Mouse (Mus musculus) v-Abl transformed pro-B cells (cell line): Measurements from ENCODE around the gene Styxl1.

Experiments used
- in situ Hi-C, 2 experiments: fragments of 400-800 bp; cut with MboI; formaldehyde crosslinking; loops; one replicate each; pipeline ENCODE4 v1.15.1; 2025; ENCODE audit not compliant: unreplicated experiment in 2 of 2

Gene Styxl1

GRCm38 (mm10) chr5:135728361-135728760 lies 49.8 kb downstream of the Styxl1 start:
- in situ Hi-C loops: no loop called here

- in situ Hi-C loops: no loop called here
These were observed 50.3 kb downstream of the Styxl1 start for GRCm38 (mm10) chr5:135727871-135728270.

GRCm38 (mm10) chr5:135726641-135727346 lies 51.4 kb downstream of the Styxl1 start:
- in situ Hi-C loops: no loop called here

GRCm38 (mm10) chr5:135725991-135726390 lies 52.2 kb downstream of the Styxl1 start:
- in situ Hi-C loops: no loop called here

GRCm38 (mm10) chr5:135725391-135725841 lies 52.8 kb downstream of the Styxl1 start:
- in situ Hi-C loops: no loop called here

- in situ Hi-C loops: no loop called here
These were observed 53.5 kb downstream of the Styxl1 start for GRCm38 (mm10) chr5:135724536-135725322.

GRCm38 (mm10) chr5:135723165-135723751 lies 54.9 kb downstream of the Styxl1 start:
- in situ Hi-C loops: no loop called here

GRCm38 (mm10) chr5:135722121-135722520 lies 56.1 kb downstream of the Styxl1 start:
- in situ Hi-C loops: no loop called here

- in situ Hi-C loops: no loop called here
These were observed 57.1 kb downstream of the Styxl1 start for GRCm38 (mm10) chr5:135721076-135721475.

- in situ Hi-C loops: no loop called here
These were observed 58.1 kb downstream of the Styxl1 start for GRCm38 (mm10) chr5:135720121-135720520.

GRCm38 (mm10) chr5:135719586-135720120 lies 58.5 kb downstream of the Styxl1 start:
- in situ Hi-C loops: no loop called here

GRCm38 (mm10) chr5:135715624-135716023 lies 62.6 kb downstream of the Styxl1 start:
- in situ Hi-C loops: no loop called here

- in situ Hi-C loops: no loop called here
These were observed 64.6 kb downstream of the Styxl1 start for GRCm38 (mm10) chr5:135713441-135714218.

- in situ Hi-C loops: no loop called here
These were observed 65.4 kb downstream of the Styxl1 start for GRCm38 (mm10) chr5:135712803-135713202.

- in situ Hi-C loops: no loop called here
These were observed 66.4 kb downstream of the Styxl1 start for GRCm38 (mm10) chr5:135711582-135712355.

- in situ Hi-C loops: no loop called here
These were observed 67.5 kb downstream of the Styxl1 start for GRCm38 (mm10) chr5:135710599-135711214.

- in situ Hi-C loops: no loop called here
These were observed 68.5 kb downstream of the Styxl1 start for GRCm38 (mm10) chr5:135709716-135710115.

GRCm38 (mm10) chr5:135707855-135708254 lies 70.3 kb downstream of the Styxl1 start:
- in situ Hi-C loops: no loop called here

GRCm38 (mm10) chr5:135707039-135707438 lies 71.1 kb downstream of the Styxl1 start:
- in situ Hi-C loops: no loop called here
